Mouse (Mus musculus): ENCODE results near the gene Tnfrsf1a. TPM values are rescaled to one million over a fixed set of nuclear protein-coding genes. Genes with fewer than 3 reads are reported as not detected.
A peak's percentile ranks its signal among the peaks of the same experiment; 100 is the strongest.

Tnfrsf1a gene
- polyA plus RNA-seq, 1 experiment from 2014 or later = 27.4 TPM

DNA sequence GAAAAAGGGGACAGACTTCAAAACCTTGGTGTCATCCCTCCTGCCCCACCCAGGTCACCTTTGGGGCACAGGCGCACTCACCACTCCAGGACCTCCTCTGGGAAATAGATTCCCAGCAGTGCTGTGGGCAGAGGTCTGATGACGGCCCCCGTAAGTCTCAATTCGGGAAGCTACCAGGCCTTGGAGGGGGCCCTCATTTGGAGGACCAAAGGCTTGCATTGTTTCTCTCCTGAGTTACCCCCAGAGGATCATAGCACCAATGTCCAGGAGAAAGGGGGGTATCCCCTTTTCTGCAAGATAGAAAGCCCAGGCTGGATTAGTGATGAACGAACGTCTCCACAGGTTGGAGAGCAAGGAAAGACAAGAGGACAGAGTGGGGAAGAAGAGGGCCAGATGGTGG, 29.5 kb downstream of the Tnfrsf1a start:
- DNase-seq (ENCODE audit: low spot score) = no peak
- H3K4me3 ChIP-seq (ENCODE audit: low read depth, low read length) = no peak overlapping the region
- no peaks in the 10 kb centered on the region for H3K36me3 ChIP-seq (ENCODE audit: control insufficient read depth, insufficient read depth, low read length)
- peaks cover 36% of the 10 kb centered on the region for H3K27me3 ChIP-seq (ENCODE audit: control insufficient read depth, insufficient read depth, low read length)
- no peak for ATAC-seq (ENCODE audit: insufficient read depth, low FRiP score, low TSS enrichment)
- H3K9me3 ChIP-seq (ENCODE audit: control insufficient read depth, low read length) = no peaks in the 10 kb centered on the region
- no peak overlapping the region for H3K9ac ChIP-seq (ENCODE audit: low read length)
- no peak overlapping the region for H3K4me2 ChIP-seq (ENCODE audit: low read depth)
- 16% methylated on average over 6 of the region's 6 CpGs for WGBS
- no peak overlapping the region for H3K27ac ChIP-seq (ENCODE audit: low read depth, low read length)
- peaks cover 11% of the 10 kb centered on the region for H3K4me1 ChIP-seq (ENCODE audit: control insufficient read depth, insufficient read depth, low read length)

DNA sequence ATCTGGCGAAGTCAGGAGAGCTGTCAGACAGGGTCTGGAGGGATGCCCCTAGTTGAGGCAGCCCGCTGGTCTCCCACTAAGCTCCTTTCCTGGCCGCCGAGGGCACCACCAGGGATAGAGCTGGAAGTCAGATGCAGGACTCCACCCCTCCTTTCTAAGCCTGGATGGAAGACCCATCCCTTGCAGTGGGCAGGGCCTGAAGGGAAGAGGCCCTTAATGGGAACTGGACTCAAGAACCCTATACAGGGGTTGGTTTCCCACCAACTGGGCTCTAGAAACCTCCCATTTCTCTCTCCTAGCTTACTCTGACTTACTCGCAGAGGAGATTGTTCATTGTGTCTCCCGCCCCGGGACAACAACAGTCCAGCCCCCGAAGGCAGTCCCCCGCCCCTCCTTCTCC, 30.6 kb downstream of the Tnfrsf1a start:
- no peak for ATAC-seq (ENCODE audit: insufficient read depth, low FRiP score, low TSS enrichment)
- H3K27me3 ChIP-seq (ENCODE audit: control insufficient read depth, insufficient read depth, low read length) = peaks cover 36% of the 10 kb centered on the region

DNA sequence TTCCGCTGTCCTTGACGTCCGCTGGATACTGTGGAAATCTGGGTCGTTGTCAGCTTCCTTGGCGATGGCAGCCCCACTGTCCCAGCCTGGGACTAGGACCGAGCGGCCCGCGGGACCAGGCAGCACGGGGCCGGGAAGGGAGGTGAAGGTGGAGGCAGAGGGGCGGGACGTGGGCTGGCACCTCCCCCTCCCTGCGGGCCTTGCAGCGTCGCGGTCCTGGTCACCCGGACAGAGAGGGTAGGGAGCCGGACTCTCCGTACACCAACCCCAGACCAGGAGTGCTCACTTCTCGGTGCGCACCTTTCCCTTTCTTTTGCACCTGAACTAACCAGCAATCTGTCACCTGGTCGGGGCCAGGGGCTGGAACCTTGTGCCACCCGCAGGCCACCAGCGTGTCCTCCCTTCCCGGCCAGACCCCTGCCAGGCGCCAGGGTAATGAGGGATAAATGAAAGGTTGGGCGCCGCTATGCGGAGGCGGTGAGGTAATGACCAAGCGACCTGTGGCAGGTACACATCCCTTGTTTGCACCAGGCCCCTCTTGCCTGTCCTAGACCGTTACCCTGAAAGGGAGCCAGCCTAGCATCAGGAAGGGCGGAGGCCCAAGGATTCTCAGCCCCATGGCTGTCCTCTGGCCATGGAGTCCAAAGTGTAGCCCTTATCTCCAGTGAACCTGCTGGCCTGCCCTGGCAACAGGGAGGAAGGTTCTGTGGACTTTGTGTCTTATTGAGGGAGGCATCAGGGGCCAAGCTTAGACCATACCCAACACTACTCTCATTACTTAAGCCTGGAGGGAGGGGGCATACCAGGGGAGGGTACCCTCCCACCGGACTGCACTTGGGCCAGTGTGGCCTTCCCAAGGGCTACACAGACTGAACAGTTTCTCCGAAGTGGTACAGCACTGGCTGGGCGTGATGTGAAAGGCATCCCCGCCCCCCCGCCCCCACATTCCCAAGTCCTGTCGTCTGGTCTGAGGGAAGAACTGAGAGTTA, 31.5 kb downstream of the Tnfrsf1a start, which contains the start of gene Plekhg6:
Plekhg6 (minus strand) TSS at position 422 of the 989 bp plus-strand sequence.
- no peak for DNase-seq (ENCODE audit: low spot score)
- Histone ChIP-seq H3K9ac (ENCODE audit: low read length) (no peak within 1 kb of the TSS; the same call in 1 of the 2 replicates), H3K27me3 (ENCODE audit: control insufficient read depth, insufficient read depth, low read length) (peaks cover 36% of the 10 kb centered on the region), H3K4me1 (ENCODE audit: control insufficient read depth, insufficient read depth, low read length) (peaks cover 11% of the 10 kb centered on the region), H3K27ac (ENCODE audit: low read depth, low read length) (no peak within 1 kb of the TSS), H3K4me2 (ENCODE audit: low read depth) (peak within 1 kb of the TSS; percentile 35), H3K36me3 (ENCODE audit: control insufficient read depth, insufficient read depth, low read length) (no peaks in the 10 kb centered on the region), H3K4me3 (ENCODE audit: low read depth, low read length) (peak within 1 kb of the TSS; percentile 25), H3K9me3 (ENCODE audit: control insufficient read depth, low read length) (no peaks in the 10 kb centered on the region)
- ATAC-seq (ENCODE audit: insufficient read depth, low FRiP score, low TSS enrichment) = peak; percentile 17; the same call in 1 of the 2 replicates
- 9% methylated on average over 35 of the region's 40 CpGs for WGBS

More for the DNA sequence above, 30.6 kb downstream of the Tnfrsf1a start:
- Histone ChIP-seq H3K4me3 (ENCODE audit: low read depth, low read length) (no peak overlapping the region; the same call in 1 of the 2 replicates), H3K36me3 (ENCODE audit: control insufficient read depth, insufficient read depth, low read length) (no peaks in the 10 kb centered on the region), H3K4me2 (ENCODE audit: low read depth) (no peak overlapping the region), H3K9me3 (ENCODE audit: control insufficient read depth, low read length) (no peaks in the 10 kb centered on the region), H3K4me1 (ENCODE audit: control insufficient read depth, insufficient read depth, low read length) (peaks cover 11% of the 10 kb centered on the region), H3K27ac (ENCODE audit: low read depth, low read length) (no peak overlapping the region), H3K9ac (ENCODE audit: low read length) (no peak overlapping the region)
- 6% methylated on average over 8 of the region's 9 CpGs for WGBS
- no peak for DNase-seq (ENCODE audit: low spot score)

DNA sequence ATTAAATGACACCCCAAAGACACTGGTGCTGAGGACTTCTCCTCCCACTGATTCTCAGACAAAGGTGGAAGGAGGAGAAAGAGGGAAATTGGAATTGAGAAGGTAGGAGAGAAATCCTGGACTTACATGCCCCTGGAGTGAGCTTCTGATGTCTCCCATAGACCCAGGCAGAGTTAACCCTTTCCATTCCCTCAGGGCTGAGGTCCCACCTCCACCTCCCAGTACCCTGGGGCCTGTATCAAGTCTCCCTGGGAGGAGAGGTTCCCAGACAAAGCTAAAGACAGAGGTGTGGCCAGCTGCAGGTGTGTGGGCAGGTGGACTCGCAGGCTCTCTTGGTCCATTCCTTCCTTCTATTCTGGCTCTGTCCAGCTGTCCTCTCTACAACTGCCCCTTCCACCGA, 32.9 kb downstream of the Tnfrsf1a start:
- WGBS = 74% methylated on average over 2 of the region's 2 CpGs
- Histone ChIP-seq H3K4me2 (ENCODE audit: low read depth) (no peak overlapping the region), H3K27me3 (ENCODE audit: control insufficient read depth, insufficient read depth, low read length) (peaks cover 36% of the 10 kb centered on the region), H3K27ac (ENCODE audit: low read depth, low read length) (no peak overlapping the region), H3K4me3 (ENCODE audit: low read depth, low read length) (no peak overlapping the region), H3K9ac (ENCODE audit: low read length) (no peak overlapping the region), H3K9me3 (ENCODE audit: control insufficient read depth, low read length) (no peaks in the 10 kb centered on the region), H3K36me3 (ENCODE audit: control insufficient read depth, insufficient read depth, low read length) (no peaks in the 10 kb centered on the region), H3K4me1 (ENCODE audit: control insufficient read depth, insufficient read depth, low read length) (peaks cover 11% of the 10 kb centered on the region)
- DNase-seq (ENCODE audit: low spot score) (no peak), ATAC-seq (ENCODE audit: insufficient read depth, low FRiP score, low TSS enrichment) (no peak)

DNA sequence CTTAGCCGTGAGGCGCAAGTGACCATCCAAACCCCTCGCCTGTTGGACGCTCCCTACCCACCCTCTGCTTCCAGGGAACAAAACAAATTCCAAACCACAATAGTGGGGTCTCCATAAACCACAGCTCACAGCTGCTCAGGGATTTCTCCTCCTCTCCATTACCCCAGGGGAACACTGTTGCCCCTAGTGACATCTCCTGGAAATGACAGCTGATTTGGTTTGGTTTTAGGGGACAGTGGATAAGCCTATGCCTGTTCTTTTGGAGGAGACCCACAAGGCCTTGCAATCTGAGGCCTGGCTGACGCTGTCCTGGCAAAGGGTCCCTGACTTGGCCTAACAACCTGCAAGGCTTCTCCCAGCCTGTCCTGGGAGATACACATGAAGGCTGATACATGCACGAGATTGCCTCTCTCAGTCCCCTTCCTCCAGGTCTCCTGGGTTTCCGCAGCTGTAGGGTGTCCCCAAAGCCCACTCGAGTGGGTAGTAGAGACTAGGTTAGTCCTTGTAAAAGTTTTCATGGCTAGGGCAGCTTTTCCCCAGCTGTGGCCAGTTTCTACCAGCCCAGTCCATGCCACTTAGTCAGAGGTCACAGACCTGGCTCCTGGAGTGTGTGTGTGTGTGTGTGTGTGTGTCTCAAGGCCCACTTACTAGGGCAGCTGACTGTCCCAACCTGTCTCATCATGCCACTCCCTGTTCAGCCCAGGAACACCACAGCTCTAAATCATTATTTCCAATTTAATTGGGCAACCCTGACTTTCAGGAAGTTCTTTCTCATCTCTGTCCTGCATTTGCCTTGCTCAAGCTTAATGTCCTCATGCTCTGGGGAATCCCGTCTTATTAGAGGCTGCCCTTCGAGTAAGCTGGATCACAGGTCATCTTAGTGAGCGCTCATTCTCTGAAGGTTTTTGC, 36.2 kb downstream of the Tnfrsf1a start:
- DNase-seq (ENCODE audit: low spot score) (no peak), ATAC-seq (ENCODE audit: insufficient read depth, low FRiP score, low TSS enrichment) (no peak)
- H3K27me3 ChIP-seq (ENCODE audit: control insufficient read depth, insufficient read depth, low read length) = peaks cover 12% of the 10 kb centered on the region
- H3K9ac ChIP-seq (ENCODE audit: low read length) = no peak overlapping the region
- H3K4me2 ChIP-seq (ENCODE audit: low read depth) = no peak overlapping the region
- H3K36me3 ChIP-seq (ENCODE audit: control insufficient read depth, insufficient read depth, low read length) = no peaks in the 10 kb centered on the region
- no peak overlapping the region for H3K27ac ChIP-seq (ENCODE audit: low read depth, low read length)
- peaks cover 1% of the 10 kb centered on the region for H3K4me1 ChIP-seq (ENCODE audit: control insufficient read depth, insufficient read depth, low read length)
- WGBS = 55% methylated on average over 11 of the region's 11 CpGs
- no peaks in the 10 kb centered on the region for H3K9me3 ChIP-seq (ENCODE audit: control insufficient read depth, low read length)
- H3K4me3 ChIP-seq (ENCODE audit: low read depth, low read length) = no peak overlapping the region

DNA sequence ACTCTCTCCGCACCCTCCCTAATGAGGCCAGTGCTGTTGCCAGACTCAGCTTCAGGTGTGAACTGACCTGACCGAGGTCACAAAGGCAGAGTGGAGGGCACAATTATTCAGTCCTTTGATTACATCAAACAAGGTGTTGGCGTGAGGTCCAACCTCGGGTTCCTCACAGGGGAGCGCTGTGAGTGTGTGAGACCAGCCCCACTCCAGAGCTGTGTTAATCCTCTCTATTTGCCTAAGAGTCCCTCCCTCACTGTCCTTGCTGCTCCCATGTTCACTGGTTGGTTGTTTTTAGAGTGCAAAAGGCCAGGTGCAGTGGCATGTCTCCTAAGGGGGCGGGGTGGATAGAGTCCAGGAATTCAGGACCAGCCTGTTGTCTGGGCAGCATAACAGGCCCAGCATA, 36.9 kb downstream of the Tnfrsf1a start:
- WGBS = 69% methylated on average over 6 of the region's 6 CpGs
- Histone ChIP-seq H3K36me3 (ENCODE audit: control insufficient read depth, insufficient read depth, low read length) (no peaks in the 10 kb centered on the region), H3K4me3 (ENCODE audit: low read depth, low read length) (no peak overlapping the region), H3K9me3 (ENCODE audit: control insufficient read depth, low read length) (no peaks in the 10 kb centered on the region), H3K9ac (ENCODE audit: low read length) (no peak overlapping the region), H3K27me3 (ENCODE audit: control insufficient read depth, insufficient read depth, low read length) (peaks cover 4% of the 10 kb centered on the region; the same call in 1 of the 2 replicates), H3K4me1 (ENCODE audit: control insufficient read depth, insufficient read depth, low read length) (no peaks in the 10 kb centered on the region), H3K27ac (ENCODE audit: low read depth, low read length) (no peak overlapping the region), H3K4me2 (ENCODE audit: low read depth) (no peak overlapping the region)
- ATAC-seq (ENCODE audit: insufficient read depth, low FRiP score, low TSS enrichment) = no peak
- no peak for DNase-seq (ENCODE audit: low spot score)

DNA sequence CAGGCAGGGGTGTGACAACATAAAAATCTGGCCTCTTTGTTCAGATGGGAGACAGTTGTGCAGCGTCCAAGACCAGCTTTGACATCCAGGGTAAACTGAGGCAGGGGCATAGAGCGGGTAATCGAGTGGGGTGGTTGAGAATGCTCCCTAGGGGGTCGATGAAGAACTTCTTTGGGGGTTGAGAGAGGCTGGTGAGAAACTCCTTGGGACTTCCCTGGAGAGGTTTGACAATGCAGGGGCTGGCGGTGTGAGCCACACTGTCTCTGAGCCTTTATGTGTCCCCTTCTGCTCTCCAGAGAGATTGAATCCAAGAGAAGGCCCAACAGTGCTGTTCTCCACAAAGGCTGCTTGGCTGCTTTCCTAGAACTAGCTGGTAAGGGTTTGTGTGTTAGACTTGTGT, 40.7 kb downstream of the Tnfrsf1a start:
- no peaks in the 10 kb centered on the region for H3K4me1 ChIP-seq (ENCODE audit: control insufficient read depth, insufficient read depth, low read length)
- no peak for ATAC-seq (ENCODE audit: insufficient read depth, low FRiP score, low TSS enrichment)
- H3K4me3 ChIP-seq (ENCODE audit: low read depth, low read length) = no peak overlapping the region
- no peaks in the 10 kb centered on the region for H3K36me3 ChIP-seq (ENCODE audit: control insufficient read depth, insufficient read depth, low read length)
- no peak overlapping the region for H3K9ac ChIP-seq (ENCODE audit: low read length)
- no peaks in the 10 kb centered on the region for H3K27me3 ChIP-seq (ENCODE audit: control insufficient read depth, insufficient read depth, low read length)
- H3K4me2 ChIP-seq (ENCODE audit: low read depth) = no peak overlapping the region
- DNase-seq (ENCODE audit: low spot score) = no peak
- no peak overlapping the region for H3K27ac ChIP-seq (ENCODE audit: low read depth, low read length)
- no peaks in the 10 kb centered on the region for H3K9me3 ChIP-seq (ENCODE audit: control insufficient read depth, low read length)
- WGBS = 85% methylated on average over 5 of the region's 5 CpGs

DNA sequence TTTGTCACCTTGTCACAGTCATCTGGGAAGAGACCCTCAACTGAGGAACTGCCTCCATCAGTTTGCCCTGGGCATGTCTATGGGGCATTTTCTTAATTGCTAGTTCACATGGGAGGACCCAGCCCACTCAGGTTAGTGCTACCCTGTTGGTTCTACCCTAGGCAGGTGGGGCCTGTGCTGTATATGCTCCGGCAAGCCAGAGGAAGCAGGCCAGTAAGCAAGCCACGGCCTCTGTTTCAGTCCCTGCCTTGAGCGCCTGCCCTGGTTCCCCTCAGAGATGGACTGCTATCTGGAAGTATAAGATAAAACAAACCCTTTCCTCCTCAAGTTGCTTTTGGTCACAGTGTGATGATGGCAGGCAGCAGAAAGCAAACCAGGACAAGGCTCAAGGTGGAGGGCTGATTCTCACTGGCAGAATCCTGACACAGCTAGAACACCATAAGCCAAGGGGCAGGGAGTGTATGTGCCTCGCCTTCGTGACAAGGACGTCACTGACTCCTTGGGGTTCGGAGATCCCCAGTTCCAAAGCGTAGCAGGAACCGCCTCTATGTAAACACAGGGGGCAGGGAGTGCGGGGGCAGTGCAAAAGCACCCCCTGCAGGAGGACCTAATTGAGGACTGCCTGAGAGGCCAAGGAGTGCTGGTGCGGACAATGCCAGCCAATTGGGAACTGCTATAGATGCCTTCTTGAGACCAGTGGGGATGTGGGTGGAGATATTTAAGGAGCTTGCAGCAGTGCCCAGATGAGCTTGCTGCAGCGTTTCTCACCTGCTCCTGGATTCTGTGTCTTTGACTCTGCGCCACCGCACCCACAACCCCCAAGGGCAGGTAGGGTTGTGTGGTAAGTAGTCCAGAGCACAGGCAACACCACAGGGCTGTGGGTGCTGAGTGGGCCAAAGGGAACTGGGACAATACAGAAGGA, 56.6 kb downstream of the Tnfrsf1a start:
- H3K27ac ChIP-seq (ENCODE audit: low read depth, low read length) = no peak overlapping the region
- DNase-seq (ENCODE audit: low spot score) (no peak), ATAC-seq (ENCODE audit: insufficient read depth, low FRiP score, low TSS enrichment) (no peak)
- H3K27me3 ChIP-seq (ENCODE audit: control insufficient read depth, insufficient read depth, low read length) = no peaks in the 10 kb centered on the region
- H3K9me3 ChIP-seq (ENCODE audit: control insufficient read depth, low read length) = no peaks in the 10 kb centered on the region
- H3K9ac ChIP-seq (ENCODE audit: low read length) = no peak overlapping the region
- H3K36me3 ChIP-seq (ENCODE audit: control insufficient read depth, insufficient read depth, low read length) = no peaks in the 10 kb centered on the region
- H3K4me2 ChIP-seq (ENCODE audit: low read depth) = no peak overlapping the region
- H3K4me1 ChIP-seq (ENCODE audit: control insufficient read depth, insufficient read depth, low read length) = no peaks in the 10 kb centered on the region
- WGBS = 69% methylated on average over 14 of the region's 14 CpGs
- no peak overlapping the region for H3K4me3 ChIP-seq (ENCODE audit: low read depth, low read length)

Measured in neural tube, embryonic 11.5 days (tissue).